Mouse (Mus musculus): ENCODE results near the gene Srp14.

GRCm38 (mm10) chr2:118484386-118484898 lies 4.9 kb upstream of the Srp14 start:
- TF ChIP-seq CTCF (IDR thresholded peaks at IDR 0.05; ENCODE audit: insufficient read depth, low read depth, low read length) (no peak), POLR2A (IDR thresholded peaks at IDR 0.05; ENCODE audit: insufficient read depth, low read depth, low read length) (no peak)
